Mouse (Mus musculus): ENCODE measurements around the gene Cdon.
"Not testable (repeated sequence)": the region's sequence is repeated elsewhere in the genome, so short reads cannot be mapped to it uniquely, and the experiment has no call there.

Gene Cdon

DNA sequence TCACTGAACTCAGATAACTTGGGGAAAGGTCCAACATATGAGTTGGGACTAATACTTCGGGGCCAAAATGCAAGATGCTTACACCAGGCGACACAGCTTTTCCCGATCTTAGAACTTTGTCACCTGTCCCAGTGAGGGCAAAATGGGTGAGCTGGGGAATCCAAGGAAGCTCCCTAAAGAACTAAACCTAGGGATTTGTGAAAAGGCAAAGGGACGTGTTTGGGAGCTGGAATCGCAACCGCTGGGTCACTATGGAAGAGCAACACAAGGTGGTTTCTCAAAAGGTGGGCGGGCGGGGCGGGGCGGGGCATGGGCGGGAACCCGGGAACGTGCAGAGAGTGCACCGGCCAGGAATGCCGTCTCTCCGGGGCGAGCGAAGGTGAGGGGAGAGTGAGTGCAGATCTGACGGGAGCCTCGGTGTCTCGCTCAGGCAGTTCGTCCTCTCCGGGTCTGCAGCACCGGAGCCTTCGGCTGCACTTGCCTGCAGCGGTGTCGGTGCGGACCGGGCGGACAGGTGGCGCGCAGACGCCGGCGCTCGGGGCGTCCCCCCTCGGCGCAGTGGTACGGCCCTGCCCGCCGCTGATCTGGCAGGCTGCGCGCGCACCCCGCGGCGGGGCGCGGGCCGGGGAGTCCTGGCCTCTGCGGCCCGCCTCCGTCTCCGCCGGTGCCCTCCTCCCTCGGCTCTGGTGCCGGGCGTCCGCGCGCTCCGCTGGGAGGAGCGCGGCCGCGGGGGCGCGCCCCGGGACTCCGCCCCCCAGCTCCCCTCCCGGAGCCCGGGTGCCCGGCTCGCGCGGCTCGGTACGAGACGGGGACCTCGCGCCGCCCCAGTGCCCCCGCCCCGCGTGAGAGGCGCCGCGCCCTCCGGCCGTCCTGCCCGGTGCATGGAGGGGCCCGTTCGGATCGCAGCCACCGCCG is at the start of gene Cdon:
Gene Cdon (plus strand): TSS at position 324 of the 915 bp plus-strand sequence.
- in situ Hi-C loops (cut with MboI, MseI), result loop anchor here in 1 of 2 experiments (25.0 kb wide), 1 partner anchor 134 kb away; no protein-coding TSS in a partner anchor

DNA sequence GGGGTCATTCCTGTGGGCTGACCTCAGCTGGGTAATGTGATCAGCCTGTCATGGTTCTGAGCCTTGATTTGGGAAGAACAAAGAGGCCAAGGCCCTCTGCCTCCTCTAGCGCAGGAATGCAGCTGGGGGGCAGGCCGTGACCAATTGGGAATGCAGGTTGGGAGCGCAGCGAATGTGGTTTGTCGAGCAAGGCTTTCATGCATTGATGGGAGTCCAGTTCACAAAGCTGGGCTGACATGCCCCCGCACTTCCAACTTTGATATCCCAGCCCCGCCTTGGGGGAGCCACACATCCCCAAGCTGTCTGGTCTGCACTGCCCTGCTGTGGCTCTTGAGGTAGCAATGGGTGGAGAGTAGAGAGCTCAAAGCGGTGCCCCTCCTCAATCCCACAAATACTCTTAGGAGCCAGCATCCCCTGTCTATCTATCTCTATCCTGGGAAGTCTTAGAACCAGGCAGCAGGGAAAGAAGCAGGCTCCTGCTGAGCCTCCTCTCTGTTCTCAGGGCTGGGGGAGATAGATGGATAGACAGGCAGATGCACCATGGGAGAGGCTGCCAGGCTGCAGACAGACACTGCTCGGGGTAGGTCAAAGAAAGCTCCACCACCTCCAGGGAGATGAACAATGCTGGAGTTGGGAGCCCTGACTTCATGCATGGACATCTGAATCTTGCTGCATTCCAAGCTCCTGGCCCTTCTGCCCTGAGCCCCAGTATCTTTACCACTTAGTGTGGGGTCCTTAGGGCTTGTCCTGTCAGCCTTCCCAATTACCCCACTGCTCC is 48.4 kb upstream of the Cdon start:
- in situ Hi-C loops (cut with MboI, MseI), result no loop called here

DNA sequence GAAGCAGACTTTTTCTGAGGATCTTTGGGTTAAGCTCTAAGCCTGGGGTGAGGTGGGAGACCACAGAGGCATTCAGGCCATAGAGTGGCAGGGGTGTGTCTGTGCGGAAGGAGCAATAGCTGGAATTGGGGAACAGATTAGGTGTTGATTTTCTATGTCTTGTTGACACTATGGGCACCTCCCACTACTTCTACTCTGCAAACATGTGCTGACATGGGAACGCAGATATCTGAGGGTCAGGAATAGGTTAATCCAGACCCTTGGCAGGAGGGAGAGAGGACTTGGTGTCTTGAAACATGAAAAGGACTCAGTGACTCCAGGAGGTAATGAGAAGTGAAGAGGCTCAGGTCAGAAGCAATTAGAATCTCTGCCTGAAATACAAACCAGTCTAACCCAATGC is 43.0 kb upstream of the Cdon start:
- in situ Hi-C loops (cut with MboI, MseI), result no loop called here

DNA sequence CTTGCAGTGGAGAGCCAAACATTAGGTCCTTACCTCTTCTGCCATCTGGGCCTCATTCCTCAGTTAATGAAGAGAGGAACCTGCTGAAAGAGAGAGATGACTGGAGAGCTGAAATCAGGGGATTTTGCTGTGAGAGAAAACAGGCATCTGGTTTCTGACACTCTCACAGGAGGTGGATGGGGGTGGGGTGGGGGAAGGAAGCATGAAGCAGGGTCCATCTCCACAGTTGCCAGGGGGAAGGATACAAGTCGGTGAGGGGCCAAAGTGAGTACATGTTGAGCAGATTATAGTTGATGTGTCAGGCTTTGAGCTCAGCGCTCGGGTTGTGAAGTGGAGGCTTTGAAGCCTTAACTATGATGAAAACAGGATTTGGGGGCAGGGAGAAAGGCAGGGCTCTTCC is 41.9 kb upstream of the Cdon start:
- in situ Hi-C loops (cut with MboI, MseI), result no loop called here

DNA sequence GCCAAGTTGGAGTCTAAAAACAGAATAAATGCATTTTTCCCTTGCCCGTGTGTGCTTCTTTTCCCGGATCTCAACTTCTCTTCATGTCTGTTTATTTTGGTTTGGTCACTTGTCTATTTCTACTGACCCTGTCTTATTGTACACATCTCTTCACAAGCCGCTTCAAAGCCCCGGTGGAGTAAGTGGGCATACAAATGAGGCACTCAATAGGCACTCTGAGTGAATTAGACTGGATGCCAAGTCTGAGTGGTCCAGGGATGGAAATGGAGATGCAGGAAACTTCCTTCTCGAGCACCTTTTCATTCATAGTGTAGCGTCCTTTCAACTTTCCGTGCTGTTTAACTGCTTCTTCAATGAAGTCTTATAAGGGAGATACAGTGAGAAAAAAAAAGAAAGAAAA is 21.0 kb upstream of the Cdon start:
- in situ Hi-C loops (cut with MboI, MseI), result loop anchor here in 1 of 2 experiments (25.0 kb wide), 1 partner anchor 113 kb away; no protein-coding TSS in a partner anchor

DNA sequence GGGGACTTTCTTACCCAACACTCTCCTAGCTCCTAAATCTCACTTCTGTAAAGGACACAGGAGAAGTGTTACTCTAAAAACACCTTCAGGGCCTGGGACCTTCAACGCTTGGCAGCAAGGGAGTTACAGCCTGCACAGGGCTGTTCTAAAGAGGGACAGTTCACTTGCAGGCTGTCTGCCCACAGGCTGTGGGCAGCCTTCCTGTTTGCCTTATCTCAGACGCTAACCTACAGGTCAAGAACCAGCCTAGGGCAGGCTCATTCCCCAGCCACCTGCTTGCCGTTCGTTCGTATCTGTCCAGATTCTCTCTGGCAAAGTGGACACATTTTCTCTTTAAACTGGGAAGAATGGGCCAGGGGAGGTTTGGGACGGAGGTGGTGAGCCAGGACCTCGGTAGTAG is 20.5 kb upstream of the Cdon start:
- in situ Hi-C loops (cut with MboI, MseI), result loop anchor here in 1 of 2 experiments (25.0 kb wide), 1 partner anchor 113 kb away; no protein-coding TSS in a partner anchor

DNA sequence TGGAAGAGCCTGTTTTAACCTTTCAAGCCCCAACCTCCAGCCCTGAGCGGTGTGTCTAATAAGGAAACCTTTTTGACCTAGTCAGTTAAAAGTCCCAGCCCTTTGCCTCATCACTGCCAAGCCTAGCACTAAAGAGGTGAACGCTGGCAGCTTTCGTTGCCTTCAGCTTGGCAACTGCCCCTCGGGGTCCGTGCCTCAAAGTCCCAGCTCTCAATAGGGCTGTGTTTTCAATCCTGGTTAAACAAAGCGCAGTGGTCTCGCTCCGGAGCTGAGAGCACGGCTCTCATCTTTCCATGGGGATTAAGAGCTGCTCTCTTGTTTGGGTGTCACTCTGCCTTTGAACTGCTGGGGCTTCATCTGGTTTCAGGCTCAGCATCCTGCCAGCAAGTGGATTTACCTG is 20.1 kb upstream of the Cdon start:
- in situ Hi-C loops (cut with MboI, MseI), result loop anchor here in 1 of 2 experiments (25.0 kb wide), 1 partner anchor 114 kb away; no protein-coding TSS in a partner anchor

DNA sequence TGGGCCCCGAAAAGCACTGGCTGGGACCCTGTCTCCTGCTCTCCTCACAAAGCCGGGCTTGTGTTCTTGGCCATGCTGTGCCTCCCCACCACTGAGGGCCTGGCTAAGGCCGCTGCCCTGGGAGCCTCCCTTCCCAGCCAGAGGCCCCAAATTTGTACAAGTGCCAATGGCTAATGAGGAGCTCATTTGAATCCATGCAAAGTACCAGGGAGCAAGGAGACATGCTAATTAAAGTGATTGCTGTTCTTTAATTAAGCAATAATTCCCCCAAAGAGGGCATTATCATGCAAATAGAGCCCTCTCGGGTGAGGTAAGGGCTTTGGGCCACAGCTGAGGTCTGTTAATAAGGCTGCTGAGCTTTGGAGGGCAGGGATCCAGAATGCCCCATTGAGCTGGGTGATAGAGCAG is 18.3 kb upstream of the Cdon start:
- in situ Hi-C loops (cut with MboI, MseI), result loop anchor here in 1 of 2 experiments (25.0 kb wide), 1 partner anchor 115 kb away; no protein-coding TSS in a partner anchor

DNA sequence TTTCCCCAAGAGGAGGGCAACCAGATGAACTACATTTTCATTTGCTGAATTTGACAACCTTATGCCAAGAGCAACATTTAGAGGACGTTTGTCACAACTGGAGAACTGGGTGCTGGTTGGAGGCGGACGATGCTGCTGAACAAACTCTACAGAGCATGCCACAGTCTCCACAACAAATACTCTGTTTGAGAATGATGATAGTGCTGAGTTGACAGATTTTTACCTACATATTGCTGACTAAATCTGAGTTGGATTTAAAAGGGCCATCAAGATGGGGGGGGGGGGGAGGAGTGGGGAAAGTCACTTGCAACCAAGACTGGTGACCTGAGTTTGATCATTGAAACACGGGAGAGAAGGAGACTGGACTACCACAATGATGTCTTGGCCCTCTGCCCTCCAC is 17.4 kb upstream of the Cdon start:
- in situ Hi-C loops (cut with MboI, MseI), result loop anchor here in 1 of 2 experiments (25.0 kb wide), 1 partner anchor 116 kb away; no protein-coding TSS in a partner anchor

DNA sequence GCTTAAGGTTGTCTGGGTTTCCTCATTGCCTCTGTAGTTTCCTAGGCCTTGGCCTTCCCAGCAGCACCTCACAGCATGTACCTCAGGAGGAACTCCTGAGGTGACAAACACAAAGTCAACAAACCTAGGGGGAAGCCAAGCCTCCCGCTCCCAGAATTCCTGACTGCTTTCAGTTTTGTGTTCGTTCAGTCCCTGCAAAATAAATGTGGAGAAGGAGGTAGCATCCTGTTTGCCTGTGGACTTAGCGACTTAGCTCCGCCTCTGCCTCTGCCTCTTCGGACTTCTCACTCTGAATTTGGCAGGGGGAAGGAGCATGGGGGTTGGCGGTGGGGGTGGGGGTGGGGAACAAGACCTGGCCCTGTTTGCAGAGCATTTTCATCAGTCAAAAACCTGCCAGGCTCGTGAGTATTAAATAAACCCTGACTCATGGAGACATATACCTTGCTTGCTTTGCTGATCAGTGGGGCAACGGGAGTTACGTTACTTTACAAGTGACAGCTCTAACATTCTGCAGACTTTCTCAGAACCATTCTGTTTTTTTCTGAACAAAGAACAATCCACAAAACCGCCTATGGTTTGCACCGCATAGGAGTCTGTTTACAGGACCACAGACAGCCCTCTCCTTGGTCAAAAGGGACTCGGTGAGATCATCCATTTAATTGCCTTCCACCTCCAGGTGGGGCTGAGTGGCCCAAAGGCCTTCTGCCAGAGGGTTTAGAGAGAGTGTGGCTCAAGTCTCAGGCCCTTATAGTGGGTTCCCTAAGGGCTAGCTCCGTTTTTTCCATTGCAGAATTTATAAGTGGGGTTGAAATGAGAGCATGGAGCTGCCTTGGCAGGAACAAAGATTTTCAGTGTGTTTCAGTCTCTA is 15.7 kb upstream of the Cdon start:
- in situ Hi-C loops (cut with MboI, MseI), result loop anchor here in 1 of 2 experiments (25.0 kb wide), 1 partner anchor 118 kb away; no protein-coding TSS in a partner anchor

DNA sequence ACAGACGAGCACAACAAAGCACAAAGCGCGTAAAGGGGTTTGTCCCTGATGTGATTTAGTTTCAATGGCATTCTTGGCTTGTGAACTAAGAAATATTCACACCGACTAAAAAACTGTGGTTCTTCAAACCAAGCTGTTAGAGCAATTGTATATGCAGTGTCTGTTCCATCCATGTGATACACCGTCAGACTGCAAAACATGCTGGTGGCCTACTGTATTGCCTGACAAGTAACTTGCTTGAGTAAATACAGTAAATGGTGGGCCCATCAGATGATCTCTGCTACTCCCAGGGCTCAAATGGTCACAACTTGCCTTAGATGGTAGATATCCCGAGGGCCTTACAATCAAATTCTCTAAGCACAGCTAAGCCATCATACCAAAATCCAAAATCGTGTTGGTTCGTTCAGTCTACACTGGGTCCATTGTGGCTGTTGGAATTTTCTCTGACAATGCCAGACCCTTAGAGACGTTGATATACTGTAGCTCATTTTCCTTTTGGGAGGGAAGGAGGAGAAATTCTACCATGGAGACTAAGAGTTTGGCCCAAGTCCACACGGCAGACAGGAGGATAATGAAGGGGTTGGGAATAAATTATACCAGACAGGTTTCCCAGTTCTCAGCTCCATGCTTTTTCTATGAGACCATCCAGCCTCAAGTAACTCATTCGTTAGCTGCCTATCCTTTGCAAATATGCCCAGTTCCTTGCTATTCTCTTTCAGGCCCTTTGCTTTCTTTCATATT is 9.5 kb upstream of the Cdon start:
- in situ Hi-C loops (cut with MboI, MseI), result loop anchor here (5.0 to 25.0 kb wide), 2 partner anchors 121 to 124 kb away; no protein-coding TSS in a partner anchor

DNA sequence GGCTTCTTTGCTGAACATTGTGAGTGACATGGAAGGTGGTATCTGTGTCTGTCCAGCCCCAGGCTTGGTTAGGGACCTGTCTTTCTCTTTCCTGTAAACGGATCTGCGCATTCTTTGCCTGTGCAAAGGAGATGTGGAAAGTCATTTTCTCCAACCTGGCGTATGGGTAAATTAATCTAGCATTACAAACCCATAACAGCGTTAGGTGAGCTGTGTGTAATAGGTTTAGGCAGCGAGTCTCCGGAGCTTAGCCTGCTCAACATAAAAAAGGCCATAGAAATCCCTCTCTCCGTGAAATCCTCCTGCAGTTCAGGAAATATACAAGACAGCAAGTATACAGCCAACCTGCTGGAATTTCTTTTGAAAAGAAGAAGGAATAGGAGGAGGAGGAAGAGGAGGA is 9.0 kb upstream of the Cdon start:
- in situ Hi-C loops (cut with MboI, MseI), result loop anchor here (5.0 to 25.0 kb wide), 2 partner anchors 120 to 125 kb away; no protein-coding TSS in a partner anchor

DNA sequence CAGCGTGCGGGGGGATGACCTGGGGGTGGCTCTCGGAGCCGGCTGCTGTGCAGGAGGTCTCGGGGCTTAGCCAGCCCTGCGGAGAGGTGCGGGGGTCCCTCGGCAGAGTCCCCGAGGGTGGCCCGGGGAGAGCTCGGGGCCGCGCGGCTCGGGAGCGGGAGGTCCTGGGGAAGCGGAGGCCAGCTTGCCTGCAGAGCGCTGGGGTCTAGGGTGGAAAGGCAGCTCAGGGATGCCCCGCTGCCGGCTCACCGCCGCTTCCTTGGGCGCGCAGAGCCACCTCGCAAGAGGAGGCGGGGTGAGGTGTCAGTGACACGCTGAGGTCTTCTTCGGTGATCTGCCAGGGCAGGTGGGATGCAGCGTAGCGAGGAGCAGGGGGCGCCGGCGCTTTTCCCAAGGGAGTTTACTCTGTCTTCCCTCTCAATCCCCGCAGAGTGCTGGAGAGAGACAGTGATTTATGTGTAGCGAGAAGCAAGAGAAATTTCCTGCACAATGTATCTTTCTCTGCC is 855 bp downstream of the Cdon start:
- in situ Hi-C loops (cut with MboI, MseI), result loop anchor here in 1 of 2 experiments (25.0 kb wide), 1 partner anchor 134 kb away; no protein-coding TSS in a partner anchor

DNA sequence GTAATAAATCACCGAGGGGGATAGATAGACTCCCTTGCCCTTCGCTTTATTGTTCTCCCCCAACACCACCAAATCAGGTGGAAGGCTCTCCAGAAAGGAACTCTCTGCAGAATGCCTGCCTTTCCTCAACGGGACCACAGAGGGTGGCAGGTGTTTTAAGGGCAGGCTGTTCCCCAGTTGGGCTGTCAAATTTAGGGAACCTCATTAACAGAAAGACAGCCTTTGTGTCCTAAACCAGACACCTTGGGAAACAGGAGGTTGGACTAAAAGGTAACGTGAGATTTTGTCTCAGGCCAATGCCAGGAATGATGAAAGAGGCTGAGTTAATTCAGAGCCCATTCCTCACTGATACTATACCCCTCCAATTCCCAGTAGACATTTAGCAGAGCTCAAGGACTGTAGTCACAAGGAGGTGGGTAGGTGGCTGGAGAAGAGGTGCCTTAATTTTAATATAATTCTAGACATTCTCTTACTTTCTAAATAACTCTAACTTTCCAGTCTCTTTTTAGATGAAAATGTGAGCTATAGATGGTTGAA is 1.5 kb downstream of the Cdon start:
- in situ Hi-C loops (cut with MboI, MseI), result loop anchor here in 1 of 2 experiments (25.0 kb wide), 1 partner anchor 135 kb away; no protein-coding TSS in a partner anchor

DNA sequence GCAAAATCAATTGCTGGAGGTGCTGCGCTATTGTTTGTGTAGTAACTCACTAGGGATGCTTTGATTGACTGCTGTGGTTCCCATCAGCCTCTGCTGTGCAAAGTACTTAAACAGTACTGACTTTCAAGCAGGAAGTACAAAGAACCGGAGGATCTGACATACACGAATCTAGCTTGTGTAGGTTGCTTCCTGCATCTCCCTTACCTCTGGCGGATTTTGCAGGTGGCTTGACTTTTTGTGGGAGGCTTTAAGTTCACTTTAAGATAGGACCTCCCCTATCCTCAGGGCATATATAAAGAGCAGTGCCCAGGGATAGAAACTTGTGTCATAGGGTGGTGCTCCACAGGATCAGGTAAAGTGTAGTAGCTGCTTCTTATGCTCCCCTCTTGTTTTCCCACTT is 2.3 kb downstream of the Cdon start:
- in situ Hi-C loops (cut with MboI, MseI), result loop anchor here in 1 of 2 experiments (25.0 kb wide), 1 partner anchor 136 kb away; no protein-coding TSS in a partner anchor

DNA sequence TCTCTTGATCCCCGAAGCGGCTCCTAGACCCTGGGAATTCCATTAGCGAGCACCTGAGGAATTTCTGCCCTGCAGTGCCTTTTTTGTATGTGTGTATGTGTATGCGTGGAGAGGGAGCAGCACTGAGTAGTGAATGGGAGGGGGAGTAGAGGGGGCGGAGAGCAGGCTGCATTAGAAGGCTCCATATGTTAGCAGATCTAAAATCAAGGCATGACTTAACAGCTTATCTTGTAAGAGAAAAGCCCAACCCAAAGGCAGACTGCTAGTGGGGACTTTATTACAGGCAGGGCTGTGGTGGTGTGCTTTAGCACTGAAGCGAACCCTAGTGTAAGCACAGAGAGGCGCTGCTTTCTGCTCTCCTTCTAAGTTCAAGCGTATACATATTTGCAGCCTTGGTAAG is 3.7 kb downstream of the Cdon start:
- in situ Hi-C loops (cut with MboI, MseI), result loop anchor here (5.0 to 25.0 kb wide), 2 partner anchors 43 to 137 kb away; no protein-coding TSS in a partner anchor

DNA sequence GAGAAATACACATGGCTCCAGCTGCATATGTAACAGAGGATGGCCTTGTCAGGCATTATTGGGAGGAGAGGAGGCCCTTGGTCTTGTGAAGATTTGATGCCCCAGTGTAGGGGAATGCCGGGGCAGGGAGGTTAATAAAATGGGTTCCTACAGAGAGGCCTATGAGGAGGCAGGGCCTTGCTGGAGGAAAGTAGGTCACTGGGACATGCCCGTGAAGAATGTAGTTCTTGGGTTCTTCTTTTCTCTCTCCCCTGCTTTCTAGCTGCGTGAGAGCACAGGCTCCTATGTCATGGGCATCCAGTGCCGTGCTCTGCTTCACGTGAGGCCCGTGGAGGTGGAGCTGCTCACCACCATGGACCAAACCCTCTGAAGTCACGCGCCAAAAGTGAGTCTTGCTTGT is 9.5 kb downstream of the Cdon start:
- in situ Hi-C loops (cut with MboI, MseI), result no loop called here

DNA sequence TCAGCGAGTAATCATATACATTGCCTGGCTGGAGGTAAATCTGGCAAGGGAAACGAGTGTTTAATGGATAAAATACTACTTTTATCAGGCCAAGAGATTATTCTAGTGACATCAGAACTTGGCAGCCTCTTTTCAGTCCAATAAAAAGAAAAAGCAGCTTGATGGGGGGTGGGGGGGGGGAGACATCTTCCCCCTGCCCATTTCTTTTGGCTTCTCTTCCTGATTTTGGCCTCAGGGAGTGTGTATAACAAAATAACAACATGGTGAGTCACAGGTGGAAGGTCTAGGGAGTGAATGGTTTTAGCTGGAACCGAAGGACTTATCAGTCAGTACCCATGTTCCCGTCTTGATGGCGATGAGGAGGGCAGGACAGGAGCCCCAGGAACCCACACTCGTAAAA is 10.5 kb downstream of the Cdon start:
- in situ Hi-C loops (cut with MboI, MseI), result no loop called here

DNA sequence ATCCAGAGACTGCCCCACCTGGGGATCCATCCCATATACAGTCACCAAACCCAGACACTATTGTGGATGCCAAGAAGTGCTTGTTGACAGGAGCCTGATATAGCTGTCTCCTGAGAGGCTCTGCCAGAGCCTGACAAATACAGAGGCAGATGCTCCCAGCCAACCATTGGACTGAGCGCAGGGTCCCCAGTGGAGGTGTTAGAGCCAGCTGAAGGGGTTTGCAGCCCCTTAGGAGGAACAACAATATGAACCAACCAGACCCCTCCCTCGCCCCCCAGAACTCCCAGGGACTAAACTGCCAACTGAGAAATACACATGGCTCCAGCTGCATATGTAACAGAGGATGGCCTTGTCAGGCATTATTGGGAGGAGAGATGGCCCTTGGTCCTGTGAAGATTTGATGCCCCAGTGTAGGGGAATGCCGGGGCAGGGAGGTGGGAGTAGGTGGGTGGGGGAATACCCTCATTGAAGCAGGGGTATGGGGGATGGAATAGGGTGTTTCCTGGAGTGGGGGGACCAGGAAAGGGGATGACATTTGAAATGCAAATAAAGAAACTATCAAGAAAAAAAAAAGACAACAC is 11.9 kb downstream of the Cdon start:
- in situ Hi-C loops (cut with MboI, MseI), result not testable (repeated sequence)

Measured in T-helper 17 cell (primary cell).